Mouse (Mus musculus): ENCODE results near the gene Kiss1r.

Kiss1r gene

GRCm38 (mm10) chr10:79920958-79921535 is 4.3 kb downstream of the Kiss1r start, which contains the start of gene R3hdm4:
TSS of gene R3hdm4 (minus strand) at chr10:79921208.
- intact Hi-C loops (cut with DNase I) = loop anchor here (5.0 kb wide), 1 partner anchor 39 kb away; no protein-coding TSS in a partner anchor

GRCm38 (mm10) chr10:79921572-79921971 is 4.8 kb downstream of the Kiss1r start:
- intact Hi-C loops (cut with DNase I) = loop anchor here (5.0 kb wide), 1 partner anchor 39 kb away; no protein-coding TSS in a partner anchor

GRCm38 (mm10) chr10:79924998-79925784 is 8.4 kb downstream of the Kiss1r start:
- intact Hi-C loops (cut with DNase I) = loop anchor here (1.0 to 5.0 kb wide), 4 partner anchors 29 to 90 kb away; no protein-coding TSS in a partner anchor

- intact Hi-C loops (cut with DNase I) = loop anchor here (1.0 kb wide), 2 partner anchors 28 to 32 kb away; no protein-coding TSS in a partner anchor
Observed at GRCm38 (mm10) chr10:79925785-79926490, 9.2 kb downstream of the Kiss1r start.

- intact Hi-C loops (cut with DNase I) = no loop called here
Observed at GRCm38 (mm10) chr10:79926491-79927323, 9.9 kb downstream of the Kiss1r start, which contains the start of gene Arid3a. TSS of gene Arid3a (plus strand) at chr10:79927043.

- intact Hi-C loops (cut with DNase I) = no loop called here
Observed at GRCm38 (mm10) chr10:79927324-79928029, 10.7 kb downstream of the Kiss1r start.

- intact Hi-C loops (cut with DNase I) = no loop called here
Observed at GRCm38 (mm10) chr10:79928030-79928694, 11.4 kb downstream of the Kiss1r start.

- intact Hi-C loops (cut with DNase I) = no loop called here
Observed at GRCm38 (mm10) chr10:79928907-79929701, 12.3 kb downstream of the Kiss1r start.

- intact Hi-C loops (cut with DNase I) = no loop called here
Observed at GRCm38 (mm10) chr10:79929967-79930825, 13.4 kb downstream of the Kiss1r start.

GRCm38 (mm10) chr10:79930826-79931186 is 14.0 kb downstream of the Kiss1r start:
- intact Hi-C loops (cut with DNase I) = no loop called here

GRCm38 (mm10) chr10:79931797-79932196 is 15.0 kb downstream of the Kiss1r start:
- intact Hi-C loops (cut with DNase I) = no loop called here

GRCm38 (mm10) chr10:79932736-79933135 is 16.0 kb downstream of the Kiss1r start:
- intact Hi-C loops (cut with DNase I) = no loop called here

GRCm38 (mm10) chr10:79933145-79933679 is 16.4 kb downstream of the Kiss1r start:
- intact Hi-C loops (cut with DNase I) = no loop called here

- intact Hi-C loops (cut with DNase I) = no loop called here
Observed at GRCm38 (mm10) chr10:79933861-79934260, 17.1 kb downstream of the Kiss1r start.

- intact Hi-C loops (cut with DNase I) = no loop called here
Observed at GRCm38 (mm10) chr10:79934272-79934721, 17.5 kb downstream of the Kiss1r start.

- intact Hi-C loops (cut with DNase I) = no loop called here
Observed at GRCm38 (mm10) chr10:79934794-79935569, 18.2 kb downstream of the Kiss1r start.
